Mouse (Mus musculus) MEL (cell line): ENCODE measurements around the gene Tarm1.

Source experiments
- CHD2 ChIP-seq: IDR thresholded peaks from 2 replicates; pipeline ENCODE4 v1.6.1; 2011; ENCODE audit warnings: low read length, improper control_type of control experiment
- CTCF ChIP-seq, 3 experiments: IDR thresholded peaks in 2 of 3; conservative IDR thresholded peaks in 1 of 3; 2 replicates each; pipeline ENCODE4 v1.5.1; 2011 to 2012; ENCODE audit warnings: low read length in 3 of 3, low read depth in 2 of 3, mild to moderate bottlenecking in 2 of 3, improper control_type of control experiment in 1 of 3, inconsistent platforms in 1 of 3, mixed read lengths in 1 of 3, moderate library complexity in 1 of 3; ENCODE audit not compliant: control insufficient read depth in 1 of 3, insufficient read depth in 1 of 3, poor library complexity in 1 of 3, severe bottlenecking in 1 of 3
- E2F4 ChIP-seq: IDR thresholded peaks from 2 replicates; pipeline ENCODE4 v1.6.1; 2011; ENCODE audit warnings: low read depth, low read length, improper control_type of control experiment, borderline replicate concordance
- GABPA ChIP-seq: IDR thresholded peaks from 2 replicates; pipeline ENCODE4 v1.6.1; 2012; ENCODE audit warnings: low read depth, mild to moderate bottlenecking, inconsistent platforms, low read length, improper control_type of control experiment, moderate library complexity
- MAX ChIP-seq: IDR thresholded peaks from 2 replicates; pipeline ENCODE4 v1.6.1; 2011; ENCODE audit warnings: low read length, improper control_type of control experiment
- MYC ChIP-seq: IDR thresholded peaks from 2 replicates; pipeline ENCODE4 v1.6.1; 2011; ENCODE audit warnings: low read depth, mild to moderate bottlenecking, low read length, improper control_type of control experiment, moderate library complexity
- POLR2A ChIP-seq, 2 experiments: IDR thresholded peaks; 2 replicates each; pipeline ENCODE4 v1.6.1; 2011 to 2012; ENCODE audit warnings: low read length in 2 of 2, mild to moderate bottlenecking in 2 of 2, control low read depth in 1 of 2, improper control_type of control experiment in 1 of 2, low read depth in 1 of 2, moderate library complexity in 1 of 2; ENCODE audit not compliant: control insufficient read depth in 1 of 2, insufficient read depth in 1 of 2, poor library complexity in 1 of 2
- RAD21 ChIP-seq: IDR thresholded peaks from 2 replicates; pipeline ENCODE4 v1.6.1; 2011; ENCODE audit warnings: mild to moderate bottlenecking, low read depth, low read length, improper control_type of control experiment
- UBTF ChIP-seq: IDR thresholded peaks from 2 replicates; pipeline ENCODE4 v1.6.1; 2012; ENCODE audit warnings: low read depth, mild to moderate bottlenecking, inconsistent platforms, low read length, improper control_type of control experiment, moderate library complexity, borderline replicate concordance; ENCODE audit not compliant: insufficient read depth

DNA sequence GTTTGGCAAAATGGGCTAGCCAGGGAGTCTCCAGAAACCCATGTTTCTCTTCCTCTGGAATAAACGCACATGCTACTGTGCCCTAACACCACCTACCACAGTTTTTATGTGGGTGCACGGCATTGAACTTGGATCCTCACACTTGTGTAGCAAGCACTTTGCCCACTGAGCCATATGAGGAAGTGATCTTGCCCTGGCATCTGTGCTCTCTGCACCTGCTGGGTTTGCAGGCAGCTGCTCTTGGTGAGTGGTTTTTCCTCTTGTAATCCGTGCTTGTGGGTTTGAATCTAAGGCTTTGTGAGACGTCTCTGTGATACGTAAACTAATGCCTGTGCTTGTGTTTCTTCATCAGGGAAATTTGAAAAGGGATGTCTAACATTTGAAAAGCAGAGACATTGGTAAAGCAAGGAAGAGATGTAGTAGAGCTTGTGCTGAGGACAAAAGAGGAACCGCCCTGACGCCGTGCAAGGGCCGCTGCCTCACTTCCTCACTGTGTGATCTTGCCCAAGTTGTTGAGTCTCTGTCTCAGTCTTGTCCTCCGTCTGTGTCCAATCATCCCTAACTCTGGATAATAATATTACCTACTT lies 59.9 kb downstream of the Tarm1 start:
- TF ChIP-seq E2F4 (no peak), UBTF (no peak), MAX (no peak), GABPA (no peak), CTCF (IDR thresholded peaks at IDR 0.05 in 2 of 3, conservative IDR thresholded peaks at IDR 0.05 in 1 of 3; ENCODE audit: control insufficient read depth in 1 of 3, insufficient read depth in 1 of 3, low read depth in 2 of 3, low read length in 3 of 3, poor library complexity in 1 of 3, severe bottlenecking in 1 of 3) (no peak), CHD2 (no peak), MYC (no peak), RAD21 (no peak), POLR2A (IDR thresholded peaks at IDR 0.05; ENCODE audit: control insufficient read depth in 1 of 2, insufficient read depth in 1 of 2, low read depth in 1 of 2, low read length in 2 of 2, poor library complexity in 1 of 2) (no peak)
